Comparison of ENCODE assay signal across 8 mouse cellular contexts in the genomic region with DNA sequence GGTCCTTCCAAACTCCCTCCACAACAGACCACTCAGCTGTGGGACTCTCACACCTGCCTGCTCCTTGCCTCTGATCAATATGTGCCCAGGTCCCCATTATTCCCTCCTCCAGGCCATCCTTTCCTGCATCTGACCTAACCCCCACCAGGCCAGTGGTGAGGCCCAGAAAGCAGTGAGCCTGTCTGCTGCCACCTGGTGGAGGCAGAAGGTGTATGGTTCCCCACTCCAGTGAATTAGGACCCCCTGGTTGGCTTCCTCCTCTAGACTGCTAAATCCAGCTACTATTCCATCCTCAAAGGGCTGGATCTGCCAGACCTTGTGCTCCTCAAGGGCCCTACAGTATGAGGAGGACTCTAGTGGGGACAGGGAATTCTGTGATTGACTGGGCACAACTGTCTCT.
DNase-seq lines count a peak whose midpoint lies in the region; ATAC-seq and TF ChIP-seq lines count a peak whose summit lies in the region.

No protein-coding gene starts in this region.

- TF ChIP-seq CTCF in C2C12 (IDR thresholded peaks at IDR 0.05; ENCODE audit: control insufficient read depth, insufficient read depth, insufficient read length) = peak; percentile 56
- peak; percentile 92 for TF ChIP-seq CTCF in brain, embryonic 14.5 days (IDR thresholded peaks at IDR 0.05; ENCODE audit: borderline replicate concordance, extremely low read depth, insufficient read depth, insufficient read length)
- peak; percentile 89 for TF ChIP-seq CTCF in forebrain, postnatal 0 days (IDR thresholded peaks at IDR 0.05; ENCODE audit: low read depth)

- H3K27me3 ChIP-seq in C2C12 (ENCODE audit: control insufficient read depth, insufficient read depth, insufficient read length) = no peaks in the 10 kb centered on the region
- H3K27me3 ChIP-seq in forebrain, postnatal 0 days (ENCODE audit: insufficient read depth, low read length) = no peaks in the 10 kb centered on the region

- no peak for TF ChIP-seq POLR2A in brain, embryonic 14.5 days (IDR thresholded peaks at IDR 0.05; ENCODE audit: borderline replicate concordance, extremely low read depth, insufficient read depth, insufficient read length, poor library complexity, severe bottlenecking)

- H3K27ac ChIP-seq in forebrain, postnatal 0 days (ENCODE audit: low read depth, low read length) = no peak overlapping the region

- H3K36me3 ChIP-seq in C2C12 (ENCODE audit: control insufficient read depth, insufficient read depth) = no peaks in the 10 kb centered on the region
- H3K36me3 ChIP-seq in forebrain, postnatal 0 days (ENCODE audit: insufficient read depth) = no peaks in the 10 kb centered on the region

- H3K79me3 ChIP-seq in C2C12 (ENCODE audit: low read depth) = no peaks in the 10 kb centered on the region

- DNase-seq in cerebellum, adult 8-10 months = peak; percentile 18
- no peak for DNase-seq in cerebellum, adult 11-12 months
- DNase-seq in brain, embryonic 14.5 days (ENCODE audit: low read depth) = peak; percentile 66
- peak; percentile 65 for DNase-seq in forebrain, postnatal 0 days
- DNase-seq in kidney, postnatal 10 days = peak; percentile 81
- peak; percentile 71 for DNase-seq in lung, postnatal 36 days
- DNase-seq in spleen, postnatal 10 days (ENCODE audit: low spot score in 2 of 2) = peak; percentile 20 to 60

- no peak overlapping the region for H3K4me2 ChIP-seq in forebrain, postnatal 0 days (ENCODE audit: low read depth)

- no peak overlapping the region for H3ac ChIP-seq in C2C12 (ENCODE audit: control insufficient read depth, insufficient read length, low read depth)

- no peak overlapping the region for H3K4me3 ChIP-seq in C2C12 (ENCODE audit: insufficient read depth, poor library complexity, severe bottlenecking)
- no peak overlapping the region for H3K4me3 ChIP-seq in forebrain, postnatal 0 days (ENCODE audit: low read depth, low read length)

- no peak overlapping the region for H3K9ac ChIP-seq in forebrain, postnatal 0 days

- ATAC-seq in forebrain, postnatal 0 days = peak; percentile 54; the same call in 1 of the 2 replicates

- H3K9me3 ChIP-seq in forebrain, postnatal 0 days (ENCODE audit: low read length) = no peaks in the 10 kb centered on the region

- H3K79me2 ChIP-seq in C2C12 (ENCODE audit: control insufficient read depth, insufficient read depth) = no peaks in the 10 kb centered on the region

- H3K4me1 ChIP-seq in forebrain, postnatal 0 days (ENCODE audit: insufficient read depth) = no peaks in the 10 kb centered on the region

TF ChIP-seq in C2C12, 6 proteins besides CTCF, POLR2A, EP300 and RAD21:
- TF ChIP-seq USF1 (IDR thresholded peaks at IDR 0.05; ENCODE audit: low read depth) (no peak), MYOD1 (IDR thresholded peaks at IDR 0.05; ENCODE audit: control insufficient read depth, insufficient read length, low read depth) (no peak), MYOG (IDR thresholded peaks at IDR 0.05; ENCODE audit: control insufficient read depth, extremely low read depth, insufficient read length) (no peak), CEBPB (IDR thresholded peaks at IDR 0.05; ENCODE audit: low read depth) (no peak), MAX (IDR thresholded peaks at IDR 0.05) (no peak), FOSL1 (IDR thresholded peaks at IDR 0.05; ENCODE audit: insufficient read depth, low read length, poor library complexity, severe bottlenecking) (no peak)
